Mouse (Mus musculus) heart, embryonic 12.5 days (tissue): Measurements from ENCODE around the gene Fyb. TPM values are rescaled to one million over a fixed set of nuclear protein-coding genes. Genes with fewer than 3 reads are reported as not detected.

ENCODE experiments used
- ATAC-seq: fragments of 200-750 bp; cut with Nextera tagmentation; 2 replicates; pipeline ENCODE4 v1.8.0; 2017; ENCODE audit warnings: moderate TSS enrichment, moderate library complexity; ENCODE audit not compliant: insufficient number of reproducible peaks, low FRiP score
- H3K27ac ChIP-seq: fragments of 300-500 bp; sonication (generic); 2 replicates; pipeline ENCODE4 v1.5.1; 2016; ENCODE audit warnings: mild to moderate bottlenecking, moderate library complexity; ENCODE audit not compliant: poor library complexity, severe bottlenecking
- H3K27me3 ChIP-seq: fragments of 300-500 bp; sonication (generic); replicated peaks from 2 replicates; pipeline ENCODE4 v1.6.1; 2016; ENCODE audit warnings: mild to moderate bottlenecking, moderate library complexity
- H3K36me3 ChIP-seq: fragments of 300-500 bp; sonication (generic); 2 replicates; pipeline ENCODE4 v1.6.1; 2016; ENCODE audit warnings: mild to moderate bottlenecking, moderate library complexity
- H3K4me1 ChIP-seq: fragments of 300-500 bp; sonication (generic); replicated peaks from 2 replicates; pipeline ENCODE4 v1.6.1; 2016; ENCODE audit warnings: mild to moderate bottlenecking
- H3K4me2 ChIP-seq: fragments of 300-500 bp; sonication (generic); 2 replicates; pipeline ENCODE4 v1.6.1; 2016; ENCODE audit warnings: mild to moderate bottlenecking, moderate library complexity
- H3K4me3 ChIP-seq: fragments of 300-500 bp; sonication (generic); 2 replicates; pipeline ENCODE4 v1.5.1; 2016; ENCODE audit warnings: mild to moderate bottlenecking
- H3K9ac ChIP-seq: fragments of 300-500 bp; sonication (generic); 2 replicates; pipeline ENCODE4 v1.6.1; 2016; ENCODE audit warnings: mild to moderate bottlenecking, moderate library complexity
- H3K9me3 ChIP-seq: fragments of 300-500 bp; sonication (generic); replicated peaks from 2 replicates; pipeline ENCODE4 v1.6.1; 2016; ENCODE audit warnings: mild to moderate bottlenecking, moderate library complexity
- WGBS: fragments of 180-500 bp; shearing (Covaris S2); methylation state at CpG from one replicate; pipeline ENCODE4 v1.1.7; 2016; 5-methylcytosine and 5-hydroxymethylcytosine counted together
- polyA plus RNA-seq: library from polyadenylated mRNA; unstranded; fragments of >200 nt; fragmentation: Nextera tagmentation; extraction: Ambion mirVana; gene quantifications from 2 replicates; pipeline ENCODE4 v1.2.1, GENCODE M21; 2016

Gene Fyb
- polyA plus RNA-seq, 1 experiment from 2014 or later: 4.3 TPM

DNA sequence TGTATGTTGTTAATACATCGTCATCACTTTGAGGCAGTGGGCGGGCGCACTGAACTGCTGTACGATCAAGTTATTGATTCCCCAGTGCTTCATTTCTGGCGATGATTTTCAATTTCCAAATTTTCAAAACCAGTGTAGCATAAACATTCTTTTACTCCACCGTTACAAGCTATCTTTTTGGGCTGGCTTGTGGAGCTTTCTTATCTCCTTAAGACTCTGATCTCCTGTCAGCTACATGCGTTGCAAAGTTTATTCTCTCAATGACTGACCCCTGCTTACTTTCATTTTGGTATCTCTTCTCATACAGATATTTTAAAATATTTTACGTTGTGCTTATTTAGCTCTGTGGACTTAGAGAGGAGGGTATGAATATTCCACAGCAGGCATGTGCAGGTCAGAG is 11.9 kb downstream of the Fyb start:
- Histone ChIP-seq H3K9me3 (no peaks in the 10 kb centered on the region), H3K4me1 (no peaks in the 10 kb centered on the region), H3K27me3 (no peaks in the 10 kb centered on the region), H3K9ac (no peak overlapping the region), H3K4me2 (no peak overlapping the region), H3K27ac (no peak overlapping the region), H3K4me3 (no peak overlapping the region), H3K36me3 (no peaks in the 10 kb centered on the region)
- 66% methylated on average over 8 of the region's 8 CpGs for WGBS
- no peak for ATAC-seq

GRCm38 (mm10) chr15:6539639-6540338 is 17.1 kb downstream of the Fyb start:
- Histone ChIP-seq H3K4me2 (no peak overlapping the region), H3K36me3 (no peaks in the 10 kb centered on the region), H3K4me3 (no peak overlapping the region), H3K4me1 (no peaks in the 10 kb centered on the region), H3K9ac (no peak overlapping the region), H3K27ac (no peak overlapping the region), H3K27me3 (no peaks in the 10 kb centered on the region), H3K9me3 (no peaks in the 10 kb centered on the region)
- ATAC-seq: no peak
- 55% methylated on average over 7 of the region's 7 CpGs for WGBS

DNA sequence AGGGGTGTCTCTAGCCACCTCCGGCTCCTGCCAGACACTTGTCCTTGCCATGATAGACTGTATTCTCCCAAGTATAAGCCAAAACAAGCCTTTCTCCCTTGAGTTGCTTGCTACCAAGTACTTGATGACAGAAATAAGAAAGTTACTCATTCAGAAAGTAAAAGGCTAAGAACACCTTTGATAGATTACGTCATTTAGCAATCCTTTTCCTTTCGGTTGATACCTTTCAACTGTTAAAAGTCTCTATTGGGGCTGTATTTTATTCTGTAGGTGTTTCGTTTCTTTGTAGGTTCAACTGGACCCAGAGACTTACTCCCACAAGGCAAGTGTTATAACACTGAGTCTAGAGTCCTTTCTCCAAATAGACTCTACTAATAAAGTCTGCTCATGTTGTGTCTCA is 26.3 kb downstream of the Fyb start:
- Histone ChIP-seq H3K27ac (no peak overlapping the region), H3K36me3 (no peaks in the 10 kb centered on the region), H3K4me1 (no peaks in the 10 kb centered on the region), H3K9ac (no peak overlapping the region), H3K9me3 (no peaks in the 10 kb centered on the region), H3K4me3 (no peak overlapping the region), H3K4me2 (no peak overlapping the region), H3K27me3 (no peaks in the 10 kb centered on the region)
- 85% methylated on average over 4 of the region's 4 CpGs for WGBS
- no peak for ATAC-seq

- no peaks in the 10 kb centered on the region for H3K4me1 ChIP-seq
- no peak overlapping the region for H3K27ac ChIP-seq
- ATAC-seq: no peak
- H3K36me3 ChIP-seq: no peaks in the 10 kb centered on the region
- 59% methylated on average over 7 of the region's 7 CpGs for WGBS
- no peaks in the 10 kb centered on the region for H3K9me3 ChIP-seq
- no peak overlapping the region for H3K4me2 ChIP-seq
- H3K27me3 ChIP-seq: no peaks in the 10 kb centered on the region
- no peak overlapping the region for H3K9ac ChIP-seq
- H3K4me3 ChIP-seq: no peak overlapping the region
These were observed 29.2 kb downstream of the Fyb start for GRCm38 (mm10) chr15:6551875-6552274.

- 77% methylated on average over 4 of the region's 4 CpGs for WGBS
- Histone ChIP-seq H3K27ac (no peak overlapping the region), H3K4me1 (no peaks in the 10 kb centered on the region), H3K9ac (no peak overlapping the region), H3K4me3 (no peak overlapping the region), H3K36me3 (no peaks in the 10 kb centered on the region), H3K4me2 (no peak overlapping the region), H3K27me3 (no peaks in the 10 kb centered on the region), H3K9me3 (no peaks in the 10 kb centered on the region)
- ATAC-seq: no peak
These were observed 32.1 kb downstream of the Fyb start for GRCm38 (mm10) chr15:6554742-6555141.

GRCm38 (mm10) chr15:6555536-6555935 is 32.9 kb downstream of the Fyb start:
- ATAC-seq: no peak

DNA sequence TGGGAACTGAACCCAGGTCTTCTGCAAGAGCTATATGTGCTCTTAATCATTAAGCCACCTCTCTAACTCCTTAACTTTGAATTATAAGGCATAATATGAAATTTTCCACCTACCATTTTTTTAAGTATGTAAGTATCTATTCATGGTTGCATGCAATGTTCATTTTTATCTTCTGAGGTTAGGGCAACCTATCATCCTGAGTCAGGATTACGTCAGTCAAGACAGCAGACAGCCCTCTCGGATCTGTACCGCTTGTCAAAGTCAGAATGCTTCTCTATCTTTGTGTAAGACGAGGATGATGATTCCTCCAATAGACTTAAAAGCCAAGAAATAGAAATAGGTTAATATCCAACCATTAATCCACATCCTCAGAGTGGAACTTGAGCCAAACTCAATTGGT is 33.6 kb downstream of the Fyb start:
- WGBS: 80% methylated on average over 4 of the region's 4 CpGs

More at GRCm38 (mm10) chr15:6555536-6555935, 32.9 kb downstream of the Fyb start:
- no peak overlapping the region for H3K4me2 ChIP-seq
- H3K9ac ChIP-seq: no peak overlapping the region
- H3K9me3 ChIP-seq: no peaks in the 10 kb centered on the region
- no peak overlapping the region for H3K4me3 ChIP-seq
- WGBS: 73% methylated on average over 2 of the region's 2 CpGs
- no peaks in the 10 kb centered on the region for H3K27me3 ChIP-seq
- no peak overlapping the region for H3K27ac ChIP-seq
- H3K36me3 ChIP-seq: no peaks in the 10 kb centered on the region
- H3K4me1 ChIP-seq: no peaks in the 10 kb centered on the region

DNA sequence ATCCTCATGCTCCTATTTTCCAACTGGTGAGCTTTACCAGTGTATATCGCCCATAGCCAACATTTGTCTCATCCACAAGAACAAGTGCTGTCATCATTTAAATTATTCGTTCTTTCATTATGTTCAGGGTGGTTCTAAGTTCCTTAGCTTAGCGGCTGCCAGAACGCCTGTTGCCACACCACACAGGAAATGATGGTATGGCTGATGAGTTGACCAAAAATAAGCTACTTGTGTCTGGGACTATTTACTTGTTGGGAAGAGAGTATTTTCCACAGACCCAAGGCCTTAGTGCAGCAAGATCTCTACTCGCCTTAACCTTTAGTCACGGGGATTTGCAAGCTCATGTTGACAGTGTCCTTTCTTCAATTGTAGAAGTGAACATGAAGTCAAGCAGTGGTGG is 34.3 kb downstream of the Fyb start:
- no peak overlapping the region for H3K4me2 ChIP-seq
- no peak overlapping the region for H3K27ac ChIP-seq
- H3K4me3 ChIP-seq: no peak overlapping the region
- WGBS: 87% methylated on average over 6 of the region's 6 CpGs
- ATAC-seq: no peak
- no peaks in the 10 kb centered on the region for H3K27me3 ChIP-seq
- H3K9ac ChIP-seq: no peak overlapping the region
- no peaks in the 10 kb centered on the region for H3K4me1 ChIP-seq
- no peaks in the 10 kb centered on the region for H3K9me3 ChIP-seq
- H3K36me3 ChIP-seq: no peaks in the 10 kb centered on the region

More for the DNA sequence above, 33.6 kb downstream of the Fyb start:
- Histone ChIP-seq H3K27me3 (no peaks in the 10 kb centered on the region), H3K27ac (no peak overlapping the region), H3K4me2 (no peak overlapping the region), H3K9ac (no peak overlapping the region), H3K9me3 (no peaks in the 10 kb centered on the region), H3K4me3 (no peak overlapping the region), H3K36me3 (no peaks in the 10 kb centered on the region), H3K4me1 (no peaks in the 10 kb centered on the region)
- no peak for ATAC-seq

DNA sequence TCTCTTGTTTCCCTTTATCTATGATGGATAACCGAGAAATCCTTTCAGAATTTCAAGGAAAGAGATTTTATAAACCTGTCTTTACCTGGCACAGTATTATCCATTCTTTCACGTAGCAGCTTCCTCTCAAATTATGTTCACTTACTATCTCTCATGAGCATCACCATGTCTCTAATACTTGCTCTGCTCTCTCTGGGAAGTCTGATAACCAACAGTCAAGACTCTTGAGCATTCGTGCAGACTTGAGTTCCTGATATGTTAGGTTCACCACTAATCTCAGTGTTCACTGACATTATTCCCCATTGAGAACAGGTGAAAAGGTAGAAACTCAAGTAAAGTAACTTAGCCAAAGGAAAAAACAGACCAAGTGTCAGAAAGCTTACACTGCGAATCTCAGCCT is 34.9 kb downstream of the Fyb start:
- 71% methylated on average over 4 of the region's 4 CpGs for WGBS
- H3K27ac ChIP-seq: no peak overlapping the region
- no peak overlapping the region for H3K4me3 ChIP-seq
- H3K4me2 ChIP-seq: no peak overlapping the region
- no peaks in the 10 kb centered on the region for H3K36me3 ChIP-seq
- no peak for ATAC-seq
- no peaks in the 10 kb centered on the region for H3K9me3 ChIP-seq
- H3K9ac ChIP-seq: no peak overlapping the region
- H3K27me3 ChIP-seq: no peaks in the 10 kb centered on the region
- H3K4me1 ChIP-seq: no peaks in the 10 kb centered on the region

- Histone ChIP-seq H3K36me3 (no peaks in the 10 kb centered on the region), H3K9me3 (no peaks in the 10 kb centered on the region), H3K4me2 (no peak overlapping the region), H3K4me3 (no peak overlapping the region), H3K27me3 (no peaks in the 10 kb centered on the region), H3K9ac (no peak overlapping the region), H3K4me1 (no peaks in the 10 kb centered on the region), H3K27ac (no peak overlapping the region)
- WGBS: 50% methylated on average over 9 of the region's 9 CpGs
- no peak for ATAC-seq
These were observed 36.5 kb downstream of the Fyb start for GRCm38 (mm10) chr15:6559188-6559587.

DNA sequence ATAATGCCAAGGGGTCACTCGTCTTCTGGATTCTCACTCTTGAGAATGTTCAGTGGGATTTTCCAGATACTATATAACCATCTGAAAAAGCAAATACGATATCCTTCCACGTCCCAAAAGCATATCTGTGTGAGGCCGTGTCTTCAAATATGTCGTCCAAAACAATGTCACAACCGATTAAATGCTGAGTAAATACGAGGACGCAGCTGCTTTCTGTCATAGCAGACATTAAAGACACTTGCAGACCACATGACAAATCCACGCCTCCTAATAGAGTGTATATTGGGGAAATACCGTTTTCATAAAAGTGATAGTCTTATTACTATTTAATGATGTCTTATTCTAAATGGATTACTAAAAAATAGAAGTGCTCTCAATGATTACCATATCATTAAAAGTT is 38.0 kb downstream of the Fyb start:
- Histone ChIP-seq H3K9ac (no peak overlapping the region), H3K4me3 (no peak overlapping the region), H3K4me1 (peaks cover 7% of the 10 kb centered on the region; the same call in 1 of the 2 replicates), H3K4me2 (no peak overlapping the region), H3K36me3 (no peaks in the 10 kb centered on the region), H3K9me3 (no peaks in the 10 kb centered on the region), H3K27ac (no peak overlapping the region), H3K27me3 (no peaks in the 10 kb centered on the region)
- ATAC-seq: no peak
- WGBS: 80% methylated on average over 10 of the region's 10 CpGs

GRCm38 (mm10) chr15:6562161-6562560 is 39.5 kb downstream of the Fyb start:
- H3K9me3 ChIP-seq: peaks cover 2% of the 10 kb centered on the region; the same call in 1 of the 2 replicates
- H3K4me1 ChIP-seq: peaks cover 12% of the 10 kb centered on the region; the same call in 1 of the 2 replicates
- H3K4me2 ChIP-seq: no peak overlapping the region
- H3K27ac ChIP-seq: no peak overlapping the region
- no peaks in the 10 kb centered on the region for H3K36me3 ChIP-seq
- 83% methylated on average over 4 of the region's 4 CpGs for WGBS
- H3K9ac ChIP-seq: no peak overlapping the region
- ATAC-seq: no peak
- no peaks in the 10 kb centered on the region for H3K27me3 ChIP-seq
- no peak overlapping the region for H3K4me3 ChIP-seq
